Mouse (Mus musculus): Measurements from ENCODE around the gene Tulp2.

GRCm38 (mm10) chr7:45544525-45544924 lies 62.8 kb downstream of the Tulp2 start:
- TF ChIP-seq POLR2A (IDR thresholded peaks at IDR 0.05; ENCODE audit: control insufficient read depth in 1 of 2, insufficient read depth in 1 of 2, low read depth in 1 of 2, low read length in 2 of 2, poor library complexity in 1 of 2) (no peak), USF1 (IDR thresholded peaks at IDR 0.05; ENCODE audit: low read depth, low read length) (no peak), MAFK (IDR thresholded peaks at IDR 0.05; ENCODE audit: borderline replicate concordance, low read depth, low read length) (no peak), EP300 (IDR thresholded peaks at IDR 0.05; ENCODE audit: low read depth in 1 of 2, low read length in 2 of 2) (no peak), ETS1 (IDR thresholded peaks at IDR 0.05; ENCODE audit: low read depth, low read length) (no peak), TCF12 (IDR thresholded peaks at IDR 0.05; ENCODE audit: low read depth, low read length) (no peak), MXI1 (IDR thresholded peaks at IDR 0.05; ENCODE audit: low read depth, low read length) (no peak), GATA1 (IDR thresholded peaks at IDR 0.05; ENCODE audit: low read depth, low read length) (no peak), TAL1 (IDR thresholded peaks at IDR 0.05; ENCODE audit: low read length) (no peak), CTCF (IDR thresholded peaks at IDR 0.05 in 2 of 3, conservative IDR thresholded peaks at IDR 0.05 in 1 of 3; ENCODE audit: control insufficient read depth in 1 of 3, insufficient read depth in 1 of 3, low read depth in 2 of 3, low read length in 3 of 3, poor library complexity in 1 of 3, severe bottlenecking in 1 of 3) (peak; percentile 49 to 58 (median 49)), USF2 (IDR thresholded peaks at IDR 0.05; ENCODE audit: borderline replicate concordance in 1 of 2, insufficient read depth in 1 of 2, low read depth in 1 of 2, low read length in 2 of 2) (no peak), ZC3H11A (IDR thresholded peaks at IDR 0.05; ENCODE audit: low read depth, low read length) (no peak)

All from MEL (cell line).